Mouse (Mus musculus) forebrain, postnatal 0 days (tissue): ENCODE results near the gene Fads2. TPM values are rescaled to one million over a fixed set of nuclear protein-coding genes. Genes with fewer than 3 reads are reported as not detected.

Experiments used
- ATAC-seq: fragments of 200-750 bp; cut with Nextera tagmentation; 2 replicates; pipeline ENCODE4 v1.8.0; 2017; ENCODE audit warnings: mild to moderate bottlenecking, moderate library complexity
- DNase-seq: peaks from one replicate; pipeline ENCODE4 v3.0.0-alpha.2; 2015
- H3K27ac ChIP-seq: fragments of 300-500 bp; sonication (generic); 2 replicates; pipeline ENCODE4 v1.5.1; 2014; ENCODE audit warnings: low read depth, mild to moderate bottlenecking, antibody characterized with exemption, low read length, moderate library complexity, mixed read lengths
- H3K27me3 ChIP-seq: fragments of 300-500 bp; sonication (generic); 2 replicates; pipeline ENCODE4 v1.6.1; 2014; ENCODE audit warnings: mild to moderate bottlenecking, low read length, mixed read lengths; ENCODE audit not compliant: insufficient read depth
- H3K36me3 ChIP-seq: fragments of 300-500 bp; sonication (generic); 2 replicates; pipeline ENCODE4 v1.6.1; 2014; ENCODE audit warnings: mild to moderate bottlenecking, moderate library complexity; ENCODE audit not compliant: insufficient read depth
- H3K4me1 ChIP-seq: fragments of 300-500 bp; sonication (generic); 2 replicates; pipeline ENCODE4 v1.6.1; 2014; ENCODE audit warnings: antibody characterized with exemption; ENCODE audit not compliant: insufficient read depth
- H3K4me2 ChIP-seq: fragments of 300-500 bp; sonication (generic); 2 replicates; pipeline ENCODE4 v1.6.1; 2014; ENCODE audit warnings: low read depth, mild to moderate bottlenecking, moderate library complexity
- H3K4me3 ChIP-seq: fragments of 300-500 bp; sonication (generic); 2 replicates; pipeline ENCODE4 v1.5.1; 2014; ENCODE audit warnings: low read depth, low read length, mixed read lengths
- H3K9ac ChIP-seq: fragments of 300-500 bp; sonication (generic); 2 replicates; pipeline ENCODE4 v1.6.1; 2014; ENCODE audit warnings: mild to moderate bottlenecking
- H3K9me3 ChIP-seq: fragments of 300-500 bp; sonication (generic); 2 replicates; pipeline ENCODE4 v1.6.1; 2016; ENCODE audit warnings: low read length
- CTCF ChIP-seq: sonication (generic); IDR thresholded peaks from 2 replicates; pipeline ENCODE4 v1.5.1; 2016; ENCODE audit warnings: antibody characterized with exemption, control low read depth, low read depth
- WGBS: fragments of 180-500 bp; shearing (Covaris S2); extraction: QIAGEN DNeasy Blood & Tissue Kit; methylation state at CpG from one replicate; pipeline ENCODE4 v1.1.7; 2014; 5-methylcytosine and 5-hydroxymethylcytosine counted together
- polyA plus RNA-seq: library from polyadenylated mRNA; unstranded; fragments of >200 nt; fragmentation: Nextera tagmentation; extraction: Ambion mirVana; gene quantifications from 2 replicates; pipeline ENCODE4 v1.2.1, GENCODE M21; 2015
- total RNA-seq: library from RNA; depleted of rRNA; stranded (reverse); fragments of >200 nt; gene quantifications from 2 replicates; pipeline ENCODE4 v1.2.3, GENCODE M21; 2014

Fads2 gene
- total and polyA plus RNA-seq, 2 experiments from 2014 or later = 248 to 249 TPM

DNA sequence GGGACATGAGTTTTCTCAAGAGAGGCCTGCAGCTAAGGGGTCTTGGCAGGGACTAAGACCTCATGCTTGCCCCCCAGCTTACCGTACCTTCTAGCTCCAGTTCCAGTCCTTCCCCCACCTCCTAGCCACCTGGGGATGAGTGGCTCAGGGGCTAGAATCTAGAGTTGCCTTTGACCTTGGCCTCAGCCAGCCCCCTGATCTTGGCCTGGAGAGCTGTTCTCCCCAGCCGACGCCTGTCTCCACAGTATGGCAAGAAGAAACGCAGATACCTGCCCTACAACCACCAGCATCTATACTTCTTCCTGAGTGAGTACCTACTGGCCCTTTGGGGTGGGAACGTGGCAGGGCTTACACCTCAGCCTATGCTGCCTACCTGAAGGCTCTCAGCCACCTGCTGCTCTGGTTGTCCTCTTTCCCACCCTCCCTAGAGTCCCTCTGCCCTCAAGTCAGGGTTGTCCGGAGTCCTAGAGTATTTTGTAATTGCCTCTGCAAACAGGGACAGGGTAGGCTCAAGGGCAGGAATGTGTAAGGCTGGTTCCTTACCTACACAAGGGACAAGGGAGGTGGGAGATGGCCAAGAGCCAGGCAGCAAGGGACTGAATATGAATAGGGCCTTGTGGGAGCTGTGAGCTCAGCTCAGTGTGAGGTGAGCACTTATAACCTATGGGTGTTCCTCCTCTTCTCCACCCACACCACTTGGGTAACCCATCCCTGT is 47.0 kb downstream of the Fads2 start:
- TF ChIP-seq CTCF = no peak
- no peaks in the 10 kb centered on the region for H3K9me3 ChIP-seq
- no peaks in the 10 kb centered on the region for H3K27me3 ChIP-seq
- no peak overlapping the region for H3K27ac ChIP-seq
- no peak overlapping the region for H3K4me2 ChIP-seq
- WGBS = 90% methylated on average over 6 of the region's 6 CpGs
- peaks cover 60% of the 10 kb centered on the region for H3K36me3 ChIP-seq
- ATAC-seq (no peak), DNase-seq (no peak)
- no peak overlapping the region for H3K9ac ChIP-seq
- no peaks in the 10 kb centered on the region for H3K4me1 ChIP-seq
- no peak overlapping the region for H3K4me3 ChIP-seq

DNA sequence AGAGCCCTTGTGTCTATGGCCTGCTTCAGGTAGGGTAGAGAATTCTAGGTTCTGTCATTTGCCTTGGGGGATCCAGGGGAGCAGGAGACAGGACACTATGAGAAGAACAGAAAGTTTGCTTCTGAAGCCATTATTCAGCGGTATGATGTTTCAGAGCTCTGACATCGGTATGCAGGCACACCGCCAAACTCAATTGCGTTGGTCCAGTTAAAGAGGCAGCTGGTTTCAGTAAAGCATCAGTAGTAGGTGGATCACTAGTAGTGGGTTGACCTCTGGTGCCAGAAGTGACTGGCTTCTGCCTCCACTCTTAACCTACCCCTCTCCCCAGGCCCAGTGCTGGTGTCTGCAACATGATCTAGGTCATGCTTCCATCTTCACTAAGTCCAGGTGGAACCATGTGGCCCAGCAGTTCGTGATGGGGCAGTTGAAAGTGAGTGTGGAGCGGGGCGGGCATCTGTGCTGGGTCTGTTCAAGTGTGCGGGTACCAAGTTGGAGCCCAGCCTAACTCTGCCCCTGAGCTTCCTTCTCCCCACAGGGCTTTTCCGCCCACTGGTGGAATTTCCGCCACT is 47.8 kb downstream of the Fads2 start:
- peaks cover 58% of the 10 kb centered on the region for H3K36me3 ChIP-seq
- H3K27ac ChIP-seq = no peak overlapping the region
- TF ChIP-seq CTCF = no peak
- no peaks in the 10 kb centered on the region for H3K9me3 ChIP-seq
- no peak overlapping the region for H3K9ac ChIP-seq
- no peaks in the 10 kb centered on the region for H3K27me3 ChIP-seq
- H3K4me3 ChIP-seq = no peak overlapping the region
- DNase-seq (no peak), ATAC-seq (no peak)
- no peaks in the 10 kb centered on the region for H3K4me1 ChIP-seq
- H3K4me2 ChIP-seq = no peak overlapping the region
- WGBS = 95% methylated on average over 10 of the region's 10 CpGs

DNA sequence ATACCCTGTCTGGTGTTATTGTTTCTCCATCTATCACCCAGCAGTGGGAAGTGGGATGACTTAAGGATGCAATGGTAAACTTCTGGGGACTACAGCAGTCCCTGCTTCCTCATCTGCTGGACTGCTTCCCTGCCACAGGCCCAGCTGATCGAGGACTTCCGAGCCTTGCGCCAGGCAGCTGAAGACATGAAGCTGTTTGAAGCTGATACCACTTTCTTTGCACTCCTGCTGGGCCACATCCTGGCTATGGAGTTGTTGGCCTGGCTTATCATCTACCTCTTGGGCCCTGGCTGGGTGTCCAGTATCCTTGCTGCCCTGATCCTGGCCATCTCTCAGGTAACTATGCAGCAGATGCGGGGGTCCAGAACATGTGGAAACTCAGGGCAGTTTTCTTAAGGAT is 48.8 kb downstream of the Fads2 start:
- no peak overlapping the region for H3K4me3 ChIP-seq
- ATAC-seq = no peak
- no peak for TF ChIP-seq CTCF
- no peak for DNase-seq
- peaks cover 47% of the 10 kb centered on the region for H3K36me3 ChIP-seq
- H3K27me3 ChIP-seq = no peaks in the 10 kb centered on the region
- 89% methylated on average over 4 of the region's 4 CpGs for WGBS
- H3K4me2 ChIP-seq = no peak overlapping the region
- H3K4me1 ChIP-seq = no peaks in the 10 kb centered on the region
- H3K27ac ChIP-seq = no peak overlapping the region
- no peaks in the 10 kb centered on the region for H3K9me3 ChIP-seq
- no peak overlapping the region for H3K9ac ChIP-seq

DNA sequence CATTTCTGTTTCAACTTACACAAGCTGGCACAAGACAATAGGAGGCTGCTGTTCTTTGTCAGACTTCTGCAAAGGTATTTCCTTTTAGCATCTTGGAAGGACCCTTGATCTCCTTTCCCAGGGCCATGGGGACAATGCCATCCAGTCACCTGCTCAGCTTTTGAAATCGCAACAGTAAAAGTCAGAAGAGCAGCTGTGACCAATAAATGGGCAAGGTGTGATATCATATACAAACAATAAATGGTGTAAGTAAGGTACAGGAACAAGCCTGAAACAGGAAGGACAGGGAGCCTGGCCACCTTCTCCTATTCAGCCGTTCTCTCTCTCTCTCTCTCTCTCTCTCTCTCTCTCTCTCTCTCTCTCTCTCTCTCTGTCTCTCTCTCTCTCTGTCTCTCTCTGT is 51.1 kb downstream of the Fads2 start:
- DNase-seq = no peak
- peaks cover 25% of the 10 kb centered on the region for H3K36me3 ChIP-seq
- H3K27ac ChIP-seq = no peak overlapping the region
- no peak overlapping the region for H3K4me2 ChIP-seq
- 96% methylated on average over 2 of the region's 2 CpGs for WGBS
- no peaks in the 10 kb centered on the region for H3K9me3 ChIP-seq
- no peak overlapping the region for H3K4me3 ChIP-seq
- no peaks in the 10 kb centered on the region for H3K27me3 ChIP-seq
- no peak for ATAC-seq
- TF ChIP-seq CTCF = no peak
- H3K9ac ChIP-seq = no peak overlapping the region
- no peaks in the 10 kb centered on the region for H3K4me1 ChIP-seq

DNA sequence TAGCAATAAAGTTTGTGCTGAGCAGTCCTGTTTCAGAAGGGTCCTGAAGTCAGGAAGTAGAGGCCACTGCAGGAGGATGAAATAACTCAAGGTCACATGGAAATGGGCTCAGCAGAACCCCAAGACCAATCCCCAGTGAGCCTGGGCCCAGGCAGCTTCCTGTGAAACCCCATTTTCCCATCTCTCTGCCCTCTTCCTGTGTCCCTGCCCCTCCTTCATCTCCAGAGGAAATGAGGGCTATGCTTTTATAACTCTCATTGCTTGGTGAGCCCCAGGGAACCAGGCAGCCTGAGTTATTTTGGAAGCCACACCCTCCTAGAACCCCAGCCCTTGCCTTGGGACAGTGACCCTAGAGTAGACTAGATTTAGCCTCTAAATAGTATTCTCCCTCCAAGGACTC is 52.0 kb downstream of the Fads2 start:
- Histone ChIP-seq H3K9ac (no peak overlapping the region), H3K36me3 (peaks cover 16% of the 10 kb centered on the region), H3K9me3 (no peaks in the 10 kb centered on the region), H3K27me3 (no peaks in the 10 kb centered on the region), H3K4me2 (no peak overlapping the region), H3K27ac (no peak overlapping the region), H3K4me3 (no peak overlapping the region), H3K4me1 (no peaks in the 10 kb centered on the region)
- TF ChIP-seq CTCF = no peak
- ATAC-seq (no peak), DNase-seq (no peak)

DNA sequence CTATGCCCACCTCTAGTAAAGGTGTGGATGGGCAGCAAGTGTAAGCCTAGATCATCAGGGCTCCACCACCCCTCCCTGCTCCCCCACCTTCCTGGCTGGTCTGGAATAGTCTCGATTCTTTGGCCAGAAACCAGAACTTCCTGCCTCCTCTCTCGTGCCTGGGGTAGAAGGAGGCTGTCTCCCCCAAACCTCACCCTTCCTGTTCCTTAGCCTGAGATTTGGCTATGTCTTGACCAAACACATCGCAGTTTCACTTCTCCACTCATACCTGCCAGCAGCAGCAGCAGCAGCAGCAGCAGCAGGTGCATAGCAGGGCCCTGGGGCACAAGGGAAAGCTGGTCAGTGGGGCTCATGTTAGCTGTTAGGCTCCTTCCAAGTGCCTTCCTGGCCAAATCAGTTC is 54.6 kb downstream of the Fads2 start:
- 58% methylated on average over 3 of the region's 3 CpGs for WGBS
- no peaks in the 10 kb centered on the region for H3K27me3 ChIP-seq
- H3K36me3 ChIP-seq = no peaks in the 10 kb centered on the region
- H3K9me3 ChIP-seq = no peaks in the 10 kb centered on the region
- ATAC-seq (no peak), DNase-seq (no peak)
- no peak overlapping the region for H3K9ac ChIP-seq
- no peak for TF ChIP-seq CTCF
- peaks cover 14% of the 10 kb centered on the region; the same call in 1 of the 2 replicates for H3K4me1 ChIP-seq
- no peak overlapping the region for H3K4me3 ChIP-seq
- no peak overlapping the region for H3K27ac ChIP-seq
- no peak overlapping the region for H3K4me2 ChIP-seq

DNA sequence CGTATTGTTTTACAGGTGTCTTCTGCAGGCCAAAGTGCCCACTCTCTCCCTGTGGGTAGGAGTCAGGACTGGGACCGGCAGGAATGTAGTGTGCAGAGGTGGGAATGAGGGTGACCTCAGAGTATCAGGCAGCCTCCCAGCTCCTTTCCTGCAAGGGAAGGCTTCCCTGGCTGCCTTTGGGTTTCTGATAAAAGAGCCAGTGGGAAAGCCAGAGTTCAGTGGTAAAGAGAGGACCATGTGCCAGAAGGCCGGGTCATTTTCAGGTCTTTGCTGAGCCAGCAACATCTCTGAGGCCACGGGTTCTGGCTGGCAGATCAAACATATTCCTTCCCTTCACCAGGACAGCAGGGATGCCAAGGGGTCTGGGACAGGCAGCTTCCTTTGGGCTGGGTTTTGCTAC is 55.2 kb downstream of the Fads2 start:
- TF ChIP-seq CTCF = no peak

More for the DNA sequence above, 55.2 kb downstream of the Fads2 start:
- Histone ChIP-seq H3K4me1 (peaks cover 16% of the 10 kb centered on the region; the same call in 1 of the 2 replicates), H3K9ac (no peak overlapping the region), H3K36me3 (no peaks in the 10 kb centered on the region), H3K4me2 (no peak overlapping the region), H3K4me3 (no peak overlapping the region), H3K27me3 (no peaks in the 10 kb centered on the region), H3K9me3 (no peaks in the 10 kb centered on the region), H3K27ac (no peak overlapping the region)
- DNase-seq (no peak), ATAC-seq (no peak)
- 67% methylated on average over 4 of the region's 4 CpGs for WGBS
